Mouse (Mus musculus) c-Kit-positive CD71-positive TER-119-positive erythroid progenitor cells, embryonic 14.5 days (primary cell): ENCODE data around the gene Ear14.
"Not testable (repeated sequence)": the region's sequence is repeated elsewhere in the genome, so short reads cannot be mapped to it uniquely, and the experiment has no call there.

Source experiments
- DNase-seq: peaks from one replicate; pipeline ENCODE4 v3.0.0-alpha.2; 2013; ENCODE audit warnings: low spot score

Gene Ear14

GRCm38 (mm10) chr14:51203115-51203514, at the start of gene Ear14:
Gene Ear14, plus strand, starts transcription at chr14:51203391.
- DNase-seq = no peak

GRCm38 (mm10) chr14:51156056-51156735, 47.0 kb upstream of the Ear14 start:
- no peak for DNase-seq

- DNase-seq = no peak
These were observed 46.5 kb upstream of the Ear14 start for GRCm38 (mm10) chr14:51156736-51157068.

GRCm38 (mm10) chr14:51157072-51157471, 46.1 kb upstream of the Ear14 start:
- no peak for DNase-seq

- DNase-seq = not testable (repeated sequence)
These were observed 41.2 kb upstream of the Ear14 start, which contains the start of gene Rnase2b for GRCm38 (mm10) chr14:51161976-51162375. Gene Rnase2b, plus strand, starts transcription at chr14:51162260.

- DNase-seq = not testable (repeated sequence)
These were observed 39.9 kb upstream of the Ear14 start for GRCm38 (mm10) chr14:51163323-51163722.

GRCm38 (mm10) chr14:51165435-51165834, 37.8 kb upstream of the Ear14 start:
- no peak for DNase-seq

- DNase-seq = no peak
These were observed 37.1 kb upstream of the Ear14 start for GRCm38 (mm10) chr14:51166068-51166467.

GRCm38 (mm10) chr14:51172095-51172865, 30.9 kb upstream of the Ear14 start:
- not testable (repeated sequence) for DNase-seq

GRCm38 (mm10) chr14:51172947-51173346, 30.2 kb upstream of the Ear14 start:
- not testable (repeated sequence) for DNase-seq

- DNase-seq = no peak
These were observed 29.3 kb upstream of the Ear14 start for GRCm38 (mm10) chr14:51173843-51174242.

GRCm38 (mm10) chr14:51181051-51181450, 22.1 kb upstream of the Ear14 start:
- not testable (repeated sequence) for DNase-seq

- no peak for DNase-seq
These were observed 7.5 kb upstream of the Ear14 start for GRCm38 (mm10) chr14:51195681-51196080.

- DNase-seq = no peak
These were observed 3.8 kb upstream of the Ear14 start, which contains the start of gene Ang2 for GRCm38 (mm10) chr14:51199098-51200023. Gene Ang2, minus strand, starts transcription at chr14:51199148.

GRCm38 (mm10) chr14:51200054-51200453, 3.1 kb upstream of the Ear14 start:
- DNase-seq = no peak

GRCm38 (mm10) chr14:51200466-51200865, 2.7 kb upstream of the Ear14 start:
- no peak for DNase-seq

- DNase-seq = not testable (repeated sequence)
These were observed 16.9 kb downstream of the Ear14 start for GRCm38 (mm10) chr14:51220075-51220474.

- DNase-seq = not testable (repeated sequence)
These were observed 26.5 kb downstream of the Ear14 start for GRCm38 (mm10) chr14:51229657-51230056.

- not testable (repeated sequence) for DNase-seq
These were observed 34.3 kb downstream of the Ear14 start for GRCm38 (mm10) chr14:51237488-51237887.

GRCm38 (mm10) chr14:51240899-51241298, 37.7 kb downstream of the Ear14 start:
- DNase-seq = peak; percentile 45

- DNase-seq = no peak
These were observed 44.5 kb downstream of the Ear14 start for GRCm38 (mm10) chr14:51247736-51248135.

- no peak for DNase-seq
These were observed 47.2 kb downstream of the Ear14 start for GRCm38 (mm10) chr14:51250348-51250747.
